Mouse (Mus musculus) adrenal gland, postnatal 25 days (tissue): ENCODE measurements at regions not wholly inside any gene's neighbourhood (a gene's known extent, or its start where the extent isn't known, plus 50 kb on each side); places are given as distances from the start of the nearest gene placed in this dataset.
"Not testable (repeated sequence)": the region's sequence is repeated elsewhere in the genome, so short reads cannot be mapped to it uniquely, and the experiment has no call there.

Experiments used
- DNase-seq: peaks from one replicate; pipeline ENCODE4 v3.0.0; 2021; ENCODE audit warnings: mixed read lengths

- DNase-seq, result peak; percentile 84
These were observed 68.3 kb downstream of the Hsp90b1 start for GRCm38 (mm10) chr10:86636953-86637376.

GRCm38 (mm10) chr10:86636515-86636914, 68.8 kb downstream of the Hsp90b1 start:
- not testable (repeated sequence) for DNase-seq

DNA sequence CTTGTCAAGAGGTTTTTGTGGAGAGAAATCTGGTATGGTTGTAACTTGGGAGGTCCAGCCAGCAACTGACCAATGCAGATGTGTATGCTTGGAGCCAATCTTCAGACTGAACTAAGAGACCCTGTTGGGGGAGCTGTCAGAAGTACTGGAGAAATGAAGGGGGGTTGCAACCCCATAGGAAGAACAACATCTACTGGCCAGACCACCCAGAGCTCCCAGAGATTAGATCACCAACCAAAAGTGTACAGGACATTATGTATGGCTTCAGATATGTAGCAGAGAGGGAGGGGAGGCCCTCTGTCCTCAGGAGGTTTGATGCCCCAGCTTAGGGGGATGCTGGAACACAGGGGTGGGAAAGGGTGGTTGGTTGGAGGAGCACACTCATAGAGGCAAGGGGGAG, 78.6 kb downstream of the Hsp90b1 start:
- DNase-seq, result not testable (repeated sequence)

- not testable (repeated sequence) for DNase-seq
These were observed 87.2 kb downstream of the Hsp90b1 start for GRCm38 (mm10) chr10:86617958-86618664.

GRCm38 (mm10) chr10:86612341-86612740, 93.0 kb downstream of the Hsp90b1 start:
- not testable (repeated sequence) for DNase-seq

GRCm38 (mm10) chr10:86610027-86610426, 95.3 kb downstream of the Hsp90b1 start:
- DNase-seq, result peak; percentile 2

DNA sequence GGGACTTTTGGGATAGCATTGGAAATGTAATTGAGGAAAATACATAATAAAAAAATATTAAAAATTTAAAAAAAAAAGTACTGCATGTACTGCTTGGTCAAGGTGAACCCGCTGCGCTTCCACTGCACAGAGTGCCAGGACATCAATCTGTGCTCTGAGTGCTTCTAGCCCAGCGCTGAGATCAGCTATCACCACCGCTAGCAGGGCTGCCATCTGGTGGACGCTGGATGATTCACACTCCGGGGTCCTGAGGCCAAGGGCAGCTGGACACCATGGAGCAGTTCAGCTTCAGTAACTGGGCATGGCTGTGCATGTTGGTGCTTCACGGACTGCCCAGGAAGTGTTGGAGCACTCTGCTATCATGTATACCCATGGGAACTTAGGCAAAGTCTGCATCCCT, 102.1 kb upstream of the Syn3 start:
- DNase-seq, result peak; percentile 5

- peak; percentile 18 for DNase-seq
These were observed 101.3 kb upstream of the Syn3 start for GRCm38 (mm10) chr10:86599991-86600390.

GRCm38 (mm10) chr10:86590211-86590610, 91.5 kb upstream of the Syn3 start:
- DNase-seq, result not testable (repeated sequence)

GRCm38 (mm10) chr10:86566875-86567274, 68.2 kb upstream of the Syn3 start:
- not testable (repeated sequence) for DNase-seq

GRCm38 (mm10) chr10:86555843-86556242, 57.1 kb upstream of the Syn3 start:
- DNase-seq, result peak; percentile 4
